Mouse (Mus musculus) bone marrow macrophage, adult 2 months (primary cell): ENCODE data around the gene Plod2. TPM values are rescaled to one million over a fixed set of nuclear protein-coding genes. Genes with fewer than 3 reads are reported as not detected.

Experiments used
- H3K27ac ChIP-seq: 2 replicates; pipeline ENCODE4 v1.5.1; 2012; ENCODE audit warnings: low read depth, low read length; ENCODE audit not compliant: insufficient read depth
- H3K4me1 ChIP-seq: 2 replicates; pipeline ENCODE4 v1.6.1; 2012; ENCODE audit warnings: low read length; ENCODE audit not compliant: control insufficient read depth, insufficient read depth
- H3K4me3 ChIP-seq: 2 replicates; pipeline ENCODE4 v1.5.1; 2012; ENCODE audit warnings: mild to moderate bottlenecking, low read length, moderate library complexity; ENCODE audit not compliant: insufficient read depth
- CTCF ChIP-seq: IDR thresholded peaks from 2 replicates; pipeline ENCODE4 v1.5.1; 2012; ENCODE audit warnings: low read depth, mild to moderate bottlenecking, low read length, moderate library complexity
- POLR2A ChIP-seq: IDR thresholded peaks from 2 replicates; pipeline ENCODE4 v1.6.1; 2012; ENCODE audit warnings: mild to moderate bottlenecking, low read depth, low read length, borderline replicate concordance
- polyA plus RNA-seq: library from polyadenylated mRNA; stranded (reverse); fragments of >200 nt; gene quantifications from 2 replicates; pipeline ENCODE4 v1.2.4, GENCODE M21; 2012; ENCODE audit not compliant: missing spikeins, insufficient read depth, insufficient read length

The Plod2 gene
- polyA plus RNA-seq, 1 experiment, result 0.59 TPM

GRCm38 (mm10) chr9:92572376-92573108 is 30.5 kb downstream of the Plod2 start:
- Histone ChIP-seq H3K27ac (no peak overlapping the region), H3K4me1 (no peaks in the 10 kb centered on the region), H3K4me3 (no peak overlapping the region)
- TF ChIP-seq CTCF (no peak), POLR2A (no peak)

- Histone ChIP-seq H3K4me3 (no peak overlapping the region), H3K4me1 (no peaks in the 10 kb centered on the region), H3K27ac (no peak overlapping the region)
- no peak for TF ChIP-seq POLR2A
- no peak for TF ChIP-seq CTCF
Measured at GRCm38 (mm10) chr9:92583876-92584275, 41.9 kb downstream of the Plod2 start.

- no peak for TF ChIP-seq POLR2A
- no peak for TF ChIP-seq CTCF
- Histone ChIP-seq H3K4me3 (no peak overlapping the region), H3K27ac (no peak overlapping the region), H3K4me1 (no peaks in the 10 kb centered on the region)
Measured at GRCm38 (mm10) chr9:92586025-92586424, 44.0 kb downstream of the Plod2 start.

- no peaks in the 10 kb centered on the region for H3K4me1 ChIP-seq
- no peak overlapping the region for H3K4me3 ChIP-seq
- H3K27ac ChIP-seq, result no peak overlapping the region
- TF ChIP-seq POLR2A, result no peak
- TF ChIP-seq CTCF, result no peak
Measured at GRCm38 (mm10) chr9:92587391-92587790, 45.4 kb downstream of the Plod2 start.

GRCm38 (mm10) chr9:92588226-92588625 is 46.2 kb downstream of the Plod2 start:
- Histone ChIP-seq H3K27ac (no peak overlapping the region), H3K4me3 (no peak overlapping the region), H3K4me1 (no peaks in the 10 kb centered on the region)
- TF ChIP-seq POLR2A (no peak), CTCF (no peak)

GRCm38 (mm10) chr9:92589021-92589420 is 47.0 kb downstream of the Plod2 start:
- Histone ChIP-seq H3K27ac (no peak overlapping the region), H3K4me3 (no peak overlapping the region), H3K4me1 (no peaks in the 10 kb centered on the region)
- TF ChIP-seq CTCF, result no peak
- no peak for TF ChIP-seq POLR2A

- Histone ChIP-seq H3K4me1 (no peaks in the 10 kb centered on the region), H3K4me3 (no peak overlapping the region), H3K27ac (no peak overlapping the region)
- TF ChIP-seq CTCF (no peak), POLR2A (no peak)
Measured at GRCm38 (mm10) chr9:92591482-92591881, 49.5 kb downstream of the Plod2 start.

GRCm38 (mm10) chr9:92592757-92593156 is 50.7 kb downstream of the Plod2 start:
- Histone ChIP-seq H3K27ac (no peak overlapping the region), H3K4me1 (no peaks in the 10 kb centered on the region), H3K4me3 (no peak overlapping the region)
- no peak for TF ChIP-seq CTCF
- TF ChIP-seq POLR2A, result no peak

- Histone ChIP-seq H3K4me3 (no peak overlapping the region), H3K4me1 (no peaks in the 10 kb centered on the region), H3K27ac (no peak overlapping the region)
- TF ChIP-seq CTCF (no peak), POLR2A (no peak)
Measured at GRCm38 (mm10) chr9:92594491-92594890, 52.5 kb downstream of the Plod2 start.

- Histone ChIP-seq H3K4me1 (no peaks in the 10 kb centered on the region), H3K27ac (no peak overlapping the region), H3K4me3 (no peak overlapping the region)
- TF ChIP-seq POLR2A (no peak), CTCF (no peak)
Measured at GRCm38 (mm10) chr9:92595296-92595695, 53.3 kb downstream of the Plod2 start.

- H3K4me1 ChIP-seq, result no peaks in the 10 kb centered on the region
Measured at GRCm38 (mm10) chr9:92596916-92597547, 55.0 kb downstream of the Plod2 start.

More at GRCm38 (mm10) chr9:92596916-92597547, 55.0 kb downstream of the Plod2 start:
- TF ChIP-seq CTCF, result no peak
- TF ChIP-seq POLR2A, result no peak
- Histone ChIP-seq H3K4me3 (no peak overlapping the region), H3K27ac (no peak overlapping the region)
